Mouse (Mus musculus) spleen, adult 2 months (tissue): Measurements from ENCODE around the gene Zc3h12d.

Experiments
- CTCF ChIP-seq: fragments of 200-500 bp; IDR thresholded peaks from 2 replicates; pipeline ENCODE4 v1.5.1; 2011; ENCODE audit warnings: mild to moderate bottlenecking, inconsistent platforms; ENCODE audit not compliant: insufficient read depth, insufficient read length, insufficient replicate concordance; ENCODE audit errors: extremely low read depth
- POLR2A ChIP-seq: fragments of 200-500 bp; IDR thresholded peaks from 2 replicates; pipeline ENCODE4 v1.6.1; 2011; ENCODE audit warnings: low read depth, low read length, inconsistent platforms

DNA sequence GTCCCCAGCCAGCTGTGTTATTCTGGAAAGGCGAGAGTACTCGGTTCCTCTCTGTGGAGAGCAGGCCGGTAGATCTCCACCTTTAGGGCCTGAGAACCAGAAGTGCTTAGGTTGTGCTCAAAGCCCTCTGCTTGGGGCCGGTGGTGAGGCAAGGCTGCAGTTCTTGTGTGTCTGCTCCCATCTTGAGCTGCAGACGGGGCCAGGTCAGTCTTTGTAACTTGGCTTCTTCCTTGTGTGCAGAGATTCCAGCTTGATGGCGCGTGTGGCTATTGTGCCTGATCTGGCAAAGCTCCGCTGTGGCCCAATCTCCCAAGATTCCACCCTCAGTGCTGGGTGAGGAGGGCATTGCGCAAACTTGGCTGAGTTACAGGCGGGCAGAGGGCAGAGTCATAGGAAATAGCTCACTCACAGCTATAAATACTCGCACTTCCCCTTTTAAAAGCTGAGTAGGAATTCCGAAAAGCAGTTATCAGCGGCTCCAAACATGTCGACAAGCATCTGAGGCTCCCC lies 9.4 kb downstream of the Zc3h12d start:
- TF ChIP-seq POLR2A (no peak), CTCF (no peak)
